Mouse (Mus musculus): ENCODE data around the gene Hoxb3. TPM values are rescaled to one million over a fixed set of nuclear protein-coding genes. Genes with fewer than 3 reads are reported as not detected.
A peak's percentile ranks its signal among the peaks of the same experiment; 100 is the strongest.

Hoxb3 gene
- total RNA-seq, 2 experiments from 2014 or later, result 40.5 to 44.5 TPM

Small RNAs within 50 kb of the gene (microRNA-seq; reads per million reads assigned to microRNA genes)
- gene Mir10a, result 60,500 reads per million, percentile 99 among the genes with 10 or more reads in this experiment

Other genes with a start within 250 kb of the Hoxb3 start
- 100 to 1,000 TPM; 332 to 356 TPM for gene Atp5g1, start 247.7 kb upstream of the Hoxb3 start, total RNA-seq (2021)
- not detected for gene Calcoco2, start 211.4 kb upstream of the Hoxb3 start, total RNA-seq (2021)
- gene Ttll6, start 189.5 kb upstream of the Hoxb3 start, total RNA-seq (2021), result not detected
- gene Hoxb13, start 129.0 kb upstream of the Hoxb3 start, total RNA-seq (2021), result not detected
- 10 to 100 TPM; 86.0 to 93.6 TPM for gene Hoxb9, start 51.9 kb upstream of the Hoxb3 start, total RNA-seq (2021)
- 10 to 100 TPM; 58.4 to 61.2 TPM for gene Hoxb8, start 41.4 kb upstream of the Hoxb3 start, total RNA-seq (2021)
- gene Hoxb7, start 36.7 kb upstream of the Hoxb3 start, total RNA-seq (2021), result 10 to 100 TPM; 39.4 to 49.8 TPM
- gene Hoxb6, start 30.9 kb upstream of the Hoxb3 start, total RNA-seq (2021), result 10 to 100 TPM; 43.6 to 47.9 TPM
- gene Hoxb5, start 20.0 kb upstream of the Hoxb3 start, total RNA-seq (2021), result 10 to 100 TPM; 26.5 to 27.8 TPM
- 10 to 100 TPM; 19.8 to 22.0 TPM for gene Hoxb4, start 5.1 kb upstream of the Hoxb3 start, total RNA-seq (2021)
- 10 to 100 TPM; 21.0 to 26.0 TPM for gene Hoxb2, start 27.2 kb downstream of the Hoxb3 start, total RNA-seq (2021)
- gene Hoxb1, start 42.4 kb downstream of the Hoxb3 start, total RNA-seq (2021), result not detected
- gene Skap1, start 141.3 kb downstream of the Hoxb3 start, total RNA-seq (2021), result 1 to 10 TPM; 6.1 to 7.6 TPM